Mouse (Mus musculus): ENCODE results near the gene Btbd35f18.
"Not testable (repeated sequence)": the region's sequence is repeated elsewhere in the genome, so short reads cannot be mapped to it uniquely, and the experiment has no call there.

Gene Btbd35f18

DNA sequence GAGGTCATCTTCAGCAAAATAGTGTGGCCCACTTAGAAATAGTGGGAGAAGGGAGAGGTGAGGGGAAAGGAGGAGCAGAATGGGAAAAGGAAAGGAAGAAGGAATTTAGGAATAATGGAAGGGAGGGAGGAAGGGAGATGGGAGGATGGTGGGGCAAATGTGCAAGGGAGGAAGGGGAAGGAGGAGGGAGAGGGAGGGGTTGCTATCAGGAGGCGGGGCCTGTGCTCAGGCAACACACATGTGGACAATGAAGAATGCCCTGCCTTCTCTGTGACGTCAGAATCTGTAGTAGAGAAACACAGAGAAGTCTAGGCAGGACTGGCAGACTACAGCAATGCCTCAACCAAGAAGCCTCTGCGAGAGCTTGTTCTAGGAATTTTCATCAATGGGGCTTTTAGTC is at the start of gene Btbd35f18:
Gene Btbd35f18, plus strand, starts transcription at position 301 of the 400 bp plus-strand sequence.
- not testable (repeated sequence) for DNase-seq (ENCODE audit: low read depth)
